Mouse (Mus musculus): ENCODE measurements around the gene Prss12. TPM values are rescaled to one million over a fixed set of nuclear protein-coding genes. Genes with fewer than 3 reads are reported as not detected.

Gene Prss12
- polyA plus RNA-seq, 1 experiment from 2014 or later: 36.9 TPM

GRCm38 (mm10) chr3:123508056-123508674, 61.5 kb downstream of the Prss12 start:
- WGBS: under 1% methylated on average over 53 of the region's 53 CpGs
- Histone ChIP-seq H3K27me3 (no peaks in the 10 kb centered on the region), H3K4me1 (peaks cover 20% of the 10 kb centered on the region), H3K4me3 (replicated peaks) (peak overlapping the region; percentile 75), H3K9me3 (replicated peaks) (no peaks in the 10 kb centered on the region), H3K4me2 (replicated peaks) (peak overlapping the region; percentile 53), H3K9ac (peak overlapping the region; percentile 81), H3K27ac (replicated peaks) (peak overlapping the region; percentile 98), H3K36me3 (peaks cover 7% of the 10 kb centered on the region; the same call in 1 of the 2 replicates)
- ATAC-seq (ENCODE audit: insufficient number of reproducible peaks, low FRiP score, low TSS enrichment, low read depth): peak; percentile 98

- peak; percentile 69 for ATAC-seq (ENCODE audit: insufficient number of reproducible peaks, low FRiP score, low TSS enrichment, low read depth)
- peaks cover 20% of the 10 kb centered on the region for H3K4me1 ChIP-seq
- H3K36me3 ChIP-seq: peaks cover 7% of the 10 kb centered on the region; the same call in 1 of the 2 replicates
- H3K9ac ChIP-seq: peak overlapping the region; percentile 60
- H3K4me2 ChIP-seq (replicated peaks): peak overlapping the region; percentile 53
- H3K27ac ChIP-seq (replicated peaks): peak overlapping the region; percentile 98
- no peaks in the 10 kb centered on the region for H3K27me3 ChIP-seq
- H3K9me3 ChIP-seq (replicated peaks): no peaks in the 10 kb centered on the region
- H3K4me3 ChIP-seq (replicated peaks): peak overlapping the region; percentile 75
- WGBS: under 1% methylated on average over 36 of the region's 36 CpGs
Observed at GRCm38 (mm10) chr3:123508675-123509376, 62.1 kb downstream of the Prss12 start.

GRCm38 (mm10) chr3:123511818-123512217, 65.1 kb downstream of the Prss12 start:
- 60% methylated on average over 4 of the region's 4 CpGs for WGBS
- no peak overlapping the region for H3K4me3 ChIP-seq (replicated peaks)
- no peaks in the 10 kb centered on the region for H3K27me3 ChIP-seq
- H3K4me2 ChIP-seq (replicated peaks): no peak overlapping the region
- no peak overlapping the region for H3K9ac ChIP-seq
- peaks cover 8% of the 10 kb centered on the region; the same call in 1 of the 2 replicates for H3K4me1 ChIP-seq
- no peak for ATAC-seq (ENCODE audit: insufficient number of reproducible peaks, low FRiP score, low TSS enrichment, low read depth)
- H3K36me3 ChIP-seq: peaks cover 3% of the 10 kb centered on the region; the same call in 1 of the 2 replicates
- H3K27ac ChIP-seq (replicated peaks): no peak overlapping the region
- H3K9me3 ChIP-seq (replicated peaks): no peaks in the 10 kb centered on the region

- no peak overlapping the region for H3K27ac ChIP-seq (replicated peaks)
- no peak overlapping the region for H3K4me3 ChIP-seq (replicated peaks)
- H3K4me1 ChIP-seq: peaks cover 1% of the 10 kb centered on the region; the same call in 1 of the 2 replicates
- no peak for ATAC-seq (ENCODE audit: insufficient number of reproducible peaks, low FRiP score, low TSS enrichment, low read depth)
- no peak overlapping the region for H3K9ac ChIP-seq
- H3K36me3 ChIP-seq: no peaks in the 10 kb centered on the region
- no peak overlapping the region for H3K4me2 ChIP-seq (replicated peaks)
- H3K27me3 ChIP-seq: no peaks in the 10 kb centered on the region
- no peaks in the 10 kb centered on the region for H3K9me3 ChIP-seq (replicated peaks)
- 36% methylated on average over 5 of the region's 5 CpGs for WGBS
Observed at GRCm38 (mm10) chr3:123514886-123515285, 68.2 kb downstream of the Prss12 start.

- ATAC-seq (ENCODE audit: insufficient number of reproducible peaks, low FRiP score, low TSS enrichment, low read depth): no peak
Observed at GRCm38 (mm10) chr3:123515600-123516359, 69.1 kb downstream of the Prss12 start.

GRCm38 (mm10) chr3:123516784-123517183, 70.1 kb downstream of the Prss12 start:
- Histone ChIP-seq H3K4me3 (replicated peaks) (no peak overlapping the region), H3K9ac (no peak overlapping the region), H3K27ac (replicated peaks) (no peak overlapping the region), H3K27me3 (no peaks in the 10 kb centered on the region), H3K9me3 (replicated peaks) (no peaks in the 10 kb centered on the region), H3K4me2 (replicated peaks) (no peak overlapping the region), H3K4me1 (no peaks in the 10 kb centered on the region), H3K36me3 (no peaks in the 10 kb centered on the region)
- 24% methylated on average over 4 of the region's 4 CpGs for WGBS
- ATAC-seq (ENCODE audit: insufficient number of reproducible peaks, low FRiP score, low TSS enrichment, low read depth): no peak

More at GRCm38 (mm10) chr3:123515600-123516359, 69.1 kb downstream of the Prss12 start:
- Histone ChIP-seq H3K4me3 (replicated peaks) (no peak overlapping the region), H3K4me1 (no peaks in the 10 kb centered on the region), H3K4me2 (replicated peaks) (no peak overlapping the region), H3K27ac (replicated peaks) (no peak overlapping the region), H3K9me3 (replicated peaks) (no peaks in the 10 kb centered on the region), H3K36me3 (no peaks in the 10 kb centered on the region), H3K9ac (no peak overlapping the region), H3K27me3 (no peaks in the 10 kb centered on the region)
- 11% methylated on average over 5 of the region's 5 CpGs for WGBS

- Histone ChIP-seq H3K4me1 (no peaks in the 10 kb centered on the region), H3K27ac (replicated peaks) (no peak overlapping the region), H3K9ac (no peak overlapping the region), H3K36me3 (no peaks in the 10 kb centered on the region), H3K27me3 (no peaks in the 10 kb centered on the region), H3K4me2 (replicated peaks) (no peak overlapping the region), H3K4me3 (replicated peaks) (no peak overlapping the region), H3K9me3 (replicated peaks) (no peaks in the 10 kb centered on the region)
- no peak for ATAC-seq (ENCODE audit: insufficient number of reproducible peaks, low FRiP score, low TSS enrichment, low read depth)
- 70% methylated on average over 11 of the region's 11 CpGs for WGBS
Observed at GRCm38 (mm10) chr3:123526313-123527067, 79.8 kb downstream of the Prss12 start.

- Histone ChIP-seq H3K27me3 (no peaks in the 10 kb centered on the region), H3K4me1 (no peaks in the 10 kb centered on the region), H3K27ac (replicated peaks) (no peak overlapping the region), H3K36me3 (no peaks in the 10 kb centered on the region), H3K9ac (no peak overlapping the region), H3K4me3 (replicated peaks) (no peak overlapping the region), H3K4me2 (replicated peaks) (no peak overlapping the region), H3K9me3 (replicated peaks) (no peaks in the 10 kb centered on the region)
- ATAC-seq (ENCODE audit: insufficient number of reproducible peaks, low FRiP score, low TSS enrichment, low read depth): no peak
- WGBS: 82% methylated on average over 10 of the region's 10 CpGs
Observed at GRCm38 (mm10) chr3:123527806-123528507, 81.2 kb downstream of the Prss12 start.

GRCm38 (mm10) chr3:123531124-123531523, 84.4 kb downstream of the Prss12 start:
- Histone ChIP-seq H3K4me2 (replicated peaks) (no peak overlapping the region), H3K9me3 (replicated peaks) (no peaks in the 10 kb centered on the region), H3K36me3 (no peaks in the 10 kb centered on the region), H3K4me1 (no peaks in the 10 kb centered on the region), H3K27me3 (no peaks in the 10 kb centered on the region), H3K9ac (no peak overlapping the region), H3K27ac (replicated peaks) (no peak overlapping the region), H3K4me3 (replicated peaks) (no peak overlapping the region)
- no peak for ATAC-seq (ENCODE audit: insufficient number of reproducible peaks, low FRiP score, low TSS enrichment, low read depth)
- WGBS: 68% methylated on average over 2 of the region's 2 CpGs

GRCm38 (mm10) chr3:123537279-123537678, 90.6 kb downstream of the Prss12 start:
- H3K9ac ChIP-seq: no peak overlapping the region
- no peaks in the 10 kb centered on the region for H3K27me3 ChIP-seq
- no peak overlapping the region for H3K27ac ChIP-seq (replicated peaks)
- H3K4me3 ChIP-seq (replicated peaks): no peak overlapping the region
- H3K9me3 ChIP-seq (replicated peaks): no peaks in the 10 kb centered on the region
- no peak for ATAC-seq (ENCODE audit: insufficient number of reproducible peaks, low FRiP score, low TSS enrichment, low read depth)
- no peaks in the 10 kb centered on the region for H3K4me1 ChIP-seq
- no peak overlapping the region for H3K4me2 ChIP-seq (replicated peaks)
- no peaks in the 10 kb centered on the region for H3K36me3 ChIP-seq
- WGBS: 78% methylated on average over 1 of the region's 1 CpGs

Data from embryonic facial prominence, embryonic 15.5 days (tissue).